Mouse (Mus musculus) embryonic facial prominence, embryonic 14.5 days (tissue): ENCODE results near the gene Orc2. TPM values are rescaled to one million over a fixed set of nuclear protein-coding genes. Genes with fewer than 3 reads are reported as not detected.

Experiments used
- ATAC-seq: fragments of 200-750 bp; cut with Nextera tagmentation; 2 replicates; pipeline ENCODE4 v1.8.0; 2017; ENCODE audit warnings: low read depth, moderate number of reproducible peaks, moderate TSS enrichment
- DNase-seq: peaks from one replicate; pipeline ENCODE4 v3.0.0-alpha.2; 2015; ENCODE audit warnings: low spot score
- H3K27ac ChIP-seq: fragments of 300-500 bp; sonication (generic); replicated peaks from 2 replicates; pipeline ENCODE4 v1.5.1; 2014; ENCODE audit warnings: low read depth, mild to moderate bottlenecking, low read length, moderate library complexity
- H3K27me3 ChIP-seq: fragments of 300-500 bp; sonication (generic); replicated peaks from 2 replicates; pipeline ENCODE4 v1.6.1; 2014; ENCODE audit warnings: low read length; ENCODE audit not compliant: control insufficient read depth, insufficient read depth
- H3K36me3 ChIP-seq: fragments of 300-500 bp; sonication (generic); 2 replicates; pipeline ENCODE4 v1.6.1; 2014; ENCODE audit warnings: low read length, mixed read lengths; ENCODE audit not compliant: control insufficient read depth, insufficient read depth
- H3K4me1 ChIP-seq: fragments of 300-500 bp; sonication (generic); 2 replicates; pipeline ENCODE4 v1.6.1; 2014; ENCODE audit warnings: antibody characterized with exemption, low read length; ENCODE audit not compliant: control insufficient read depth, insufficient read depth
- H3K4me2 ChIP-seq: fragments of 300-500 bp; sonication (generic); 2 replicates; pipeline ENCODE4 v1.6.1; 2014; ENCODE audit warnings: low read depth, mild to moderate bottlenecking, low read length, moderate library complexity, mixed read lengths
- H3K4me3 ChIP-seq: fragments of 300-500 bp; sonication (generic); 2 replicates; pipeline ENCODE4 v1.5.1; 2014; ENCODE audit warnings: low read depth, mild to moderate bottlenecking, low read length
- H3K9ac ChIP-seq: fragments of 300-500 bp; sonication (generic); 2 replicates; pipeline ENCODE4 v1.6.1; 2014; ENCODE audit warnings: low read depth, mild to moderate bottlenecking, low read length, moderate library complexity, mixed read lengths
- H3K9me3 ChIP-seq: fragments of 300-500 bp; sonication (generic); 2 replicates; pipeline ENCODE4 v1.6.1; 2016; ENCODE audit warnings: low read length; ENCODE audit not compliant: control insufficient read depth
- WGBS: fragments of 180-500 bp; shearing (Covaris S2); extraction: QIAGEN DNeasy Blood & Tissue Kit; methylation state at CpG from one replicate; pipeline ENCODE4 v1.1.7; 2014; 5-methylcytosine and 5-hydroxymethylcytosine counted together
- polyA plus RNA-seq: library from polyadenylated mRNA; unstranded; fragments of >200 nt; fragmentation: Nextera tagmentation; extraction: Ambion mirVana; gene quantifications from 2 replicates; pipeline ENCODE4 v1.2.1, GENCODE M21; 2014

The Orc2 gene
- polyA plus RNA-seq, 1 experiment from 2014 or later: 31.6 TPM

GRCm38 (mm10) chr1:58420961-58421360, 83.9 kb downstream of the Orc2 start:
- H3K4me1 ChIP-seq: peaks cover 11% of the 10 kb centered on the region
- peak overlapping the region; percentile 85; the same call in 1 of the 2 replicates for H3K4me2 ChIP-seq
- no peaks in the 10 kb centered on the region for H3K27me3 ChIP-seq
- no peak overlapping the region for H3K9ac ChIP-seq
- DNase-seq (no peak), ATAC-seq (no peak)
- peaks cover 52% of the 10 kb centered on the region for H3K36me3 ChIP-seq
- H3K27ac ChIP-seq: no peak overlapping the region
- no peak overlapping the region for H3K4me3 ChIP-seq
- 64% methylated on average over 7 of the region's 7 CpGs for WGBS
- H3K9me3 ChIP-seq: no peaks in the 10 kb centered on the region

- H3K27ac ChIP-seq: no peak overlapping the region
- 87% methylated on average over 10 of the region's 10 CpGs for WGBS
- no peaks in the 10 kb centered on the region for H3K9me3 ChIP-seq
- H3K9ac ChIP-seq: no peak overlapping the region
- ATAC-seq (no peak), DNase-seq (no peak)
- H3K4me1 ChIP-seq: peaks cover 11% of the 10 kb centered on the region
- peaks cover 62% of the 10 kb centered on the region for H3K36me3 ChIP-seq
- H3K4me3 ChIP-seq: no peak overlapping the region
- H3K27me3 ChIP-seq: no peaks in the 10 kb centered on the region
- no peak overlapping the region for H3K4me2 ChIP-seq
Measured at GRCm38 (mm10) chr1:58420032-58420431, 84.9 kb downstream of the Orc2 start.

DNA sequence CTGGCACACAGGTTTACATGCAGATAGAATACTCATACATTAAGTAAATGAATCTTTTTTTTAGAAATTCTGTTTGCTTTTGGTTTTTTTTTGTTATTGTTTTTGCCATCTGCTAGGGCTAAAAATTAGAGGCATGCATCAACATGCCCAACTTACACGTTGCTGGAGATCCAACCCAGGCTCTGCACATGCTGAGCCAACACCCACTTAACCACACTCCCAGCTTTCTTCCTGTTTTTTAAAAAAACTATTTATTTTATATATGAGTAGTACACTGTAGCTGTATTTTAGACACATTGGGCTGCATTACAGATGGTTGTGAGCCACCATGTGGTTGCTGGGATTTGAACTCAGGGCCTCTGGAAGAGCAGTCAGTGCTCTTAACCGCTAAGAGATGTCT, 88.9 kb downstream of the Orc2 start:
- no peak overlapping the region for H3K9ac ChIP-seq
- H3K27me3 ChIP-seq: no peaks in the 10 kb centered on the region
- H3K4me1 ChIP-seq: peaks cover 3% of the 10 kb centered on the region; the same call in 1 of the 2 replicates
- H3K9me3 ChIP-seq: no peaks in the 10 kb centered on the region
- no peak overlapping the region for H3K27ac ChIP-seq
- peaks cover 92% of the 10 kb centered on the region for H3K36me3 ChIP-seq
- ATAC-seq: no peak
- H3K4me3 ChIP-seq: no peak overlapping the region
- no peak for DNase-seq
- H3K4me2 ChIP-seq: no peak overlapping the region
- WGBS: 87% methylated on average over 2 of the region's 2 CpGs

GRCm38 (mm10) chr1:58415442-58415841, 89.5 kb downstream of the Orc2 start:
- peaks cover 95% of the 10 kb centered on the region for H3K36me3 ChIP-seq
- peaks cover 3% of the 10 kb centered on the region; the same call in 1 of the 2 replicates for H3K4me1 ChIP-seq
- no peaks in the 10 kb centered on the region for H3K27me3 ChIP-seq
- WGBS: 15% methylated on average over 1 of the region's 1 CpGs
- no peak overlapping the region for H3K27ac ChIP-seq
- H3K9me3 ChIP-seq: no peaks in the 10 kb centered on the region
- H3K4me3 ChIP-seq: no peak overlapping the region
- H3K9ac ChIP-seq: no peak overlapping the region
- no peak for ATAC-seq
- no peak overlapping the region for H3K4me2 ChIP-seq
- no peak for DNase-seq

Other genes starting within 250 kb of the Orc2 start
- gene Aox2, start 226.8 kb downstream of the Orc2 start, polyA plus RNA-seq: 1.2 and 1.4 TPM in 2 replicates
- 347 and 401 TPM in 2 replicates for gene Bzw1, start 112.2 kb downstream of the Orc2 start, polyA plus RNA-seq
- gene Clk1, start 81.0 kb downstream of the Orc2 start, polyA plus RNA-seq: 157 and 196 TPM in 2 replicates
- 36.1 and 37.3 TPM in 2 replicates for gene Nif3l1, start 60.0 kb downstream of the Orc2 start, polyA plus RNA-seq
- gene Ppil3, start 59.6 kb downstream of the Orc2 start, polyA plus RNA-seq: 44.9 and 50.7 TPM in 2 replicates
- gene Fam126b, start 81.2 kb upstream of the Orc2 start, polyA plus RNA-seq: 8.0 and 8.4 TPM in 2 replicates
- 160 and 176 TPM in 2 replicates for gene Ndufb3, start 81.3 kb upstream of the Orc2 start, polyA plus RNA-seq
- gene Als2cr12, start 190.9 kb upstream of the Orc2 start, polyA plus RNA-seq: 0.13 and 0.22 TPM in 2 replicates
- gene Cflar, start 206.4 kb upstream of the Orc2 start, polyA plus RNA-seq: 32.4 and 33.9 TPM in 2 replicates